1 mouse cellular context compared by ENCODE assay signal in genomic region chr11:86583990-86584897, GRCm38 (mm10).
A peak's percentile ranks its signal among the peaks of the same experiment; 100 is the strongest.
TF ChIP-seq lines count a peak whose summit lies in the region.

No protein-coding gene starts in this region.

TF ChIP-seq in MEL, 35 proteins besides CTCF, POLR2A, EP300 and RAD21 (continued from another document):
- TF ChIP-seq UBTF (IDR thresholded peaks at IDR 0.05; ENCODE audit: borderline replicate concordance, insufficient read depth, low read depth, low read length) (no peak), MAX (IDR thresholded peaks at IDR 0.05; ENCODE audit: low read length) (peak; percentile 79; the same call in 1 of the 2 replicates), ZMIZ1 (IDR thresholded peaks at IDR 0.05; ENCODE audit: low read depth, low read length) (peak; percentile 47), KAT2A (conservative IDR thresholded peaks at IDR 0.05; ENCODE audit: low read depth, low read length) (no peak), E2F4 (IDR thresholded peaks at IDR 0.05; ENCODE audit: borderline replicate concordance, low read depth, low read length) (no peak), MXI1 (IDR thresholded peaks at IDR 0.05; ENCODE audit: low read depth, low read length) (peak; percentile 76), MEF2A (IDR thresholded peaks at IDR 0.05; ENCODE audit: extremely low read depth, insufficient replicate concordance, low read depth, low read length, poor library complexity, severe bottlenecking) (no peak), TCF12 (IDR thresholded peaks at IDR 0.05; ENCODE audit: low read depth, low read length) (0 out of 2 replicates have a peak, but pooled peaks have one; percentile 17), GATA1 (IDR thresholded peaks at IDR 0.05; ENCODE audit: low read depth, low read length) (peak; percentile 30; the same call in 1 of the 2 replicates), TBP (IDR thresholded peaks at IDR 0.05; ENCODE audit: low read depth, low read length) (peak; percentile 9; the same call in 1 of the 2 replicates), ZKSCAN1 (IDR thresholded peaks at IDR 0.05; ENCODE audit: low read depth, low read length) (no peak), NRF1 (IDR thresholded peaks at IDR 0.05; ENCODE audit: insufficient read depth, low read depth, low read length, poor library complexity, severe bottlenecking) (no peak)
